Mouse (Mus musculus) G1E (cell line): ENCODE data around the gene Acot4. TPM values are rescaled to one million over a fixed set of nuclear protein-coding genes. Genes with fewer than 3 reads are reported as not detected.
"Not testable (repeated sequence)": the region's sequence is repeated elsewhere in the genome, so short reads cannot be mapped to it uniquely, and the experiment has no call there.

Experiments used
- ATAC-seq: 2 replicates; pipeline ENCODE4 v1.8.0; 2016; ENCODE audit warnings: mild to moderate bottlenecking; ENCODE audit not compliant: insufficient number of reproducible peaks, poor library complexity, low FRiP score, severe bottlenecking; ENCODE audit errors: extremely low read depth
- DNase-seq: peaks from one replicate; pipeline ENCODE4 v3.0.0; 2012; ENCODE audit warnings: low spot score
- H3K27me3 ChIP-seq: 2 replicates; pipeline ENCODE4 v1.6.1; 2012; ENCODE audit warnings: mild to moderate bottlenecking, low read length, inconsistent platforms; ENCODE audit not compliant: insufficient read depth
- H3K36me3 ChIP-seq: replicated peaks from 2 replicates; pipeline ENCODE3; 2012; ENCODE audit warnings: mild to moderate bottlenecking, inconsistent platforms
- H3K4me1 ChIP-seq: 2 replicates; pipeline ENCODE4 v1.6.1; 2012; ENCODE audit warnings: low read depth, low read length, inconsistent platforms, mixed read lengths; ENCODE audit not compliant: insufficient read depth
- H3K4me3 ChIP-seq: 2 replicates; pipeline ENCODE4 v1.5.1; 2012; ENCODE audit warnings: low read depth, mild to moderate bottlenecking, inconsistent platforms, low read length, moderate library complexity, mixed read lengths
- H3K9me3 ChIP-seq: replicated peaks from 2 replicates; pipeline ENCODE4 v1.6.1; 2012; ENCODE audit warnings: inconsistent platforms
- CTCF ChIP-seq: IDR thresholded peaks from 2 replicates; pipeline ENCODE4 v1.5.1; 2012; ENCODE audit warnings: low read depth, low read length, inconsistent platforms, mixed read lengths
- GATA1 ChIP-seq: IDR thresholded peaks from 2 replicates; pipeline ENCODE4 v1.6.1; 2012; ENCODE audit warnings: borderline replicate concordance, low read length, inconsistent platforms, mixed read lengths
- GATA2 ChIP-seq: IDR thresholded peaks from 2 replicates; pipeline ENCODE4 v1.6.1; 2012; ENCODE audit warnings: low read depth, low read length, inconsistent platforms, borderline replicate concordance
- POLR2AphosphoS5 ChIP-seq: IDR thresholded peaks from 2 replicates; pipeline ENCODE4 v1.6.1; 2012; ENCODE audit warnings: low read depth, low read length, inconsistent platforms; ENCODE audit not compliant: insufficient replicate concordance
- TAL1 ChIP-seq: conservative IDR thresholded peaks from 2 replicates; pipeline ENCODE4 v1.6.1; 2012; ENCODE audit warnings: low read depth, low read length, inconsistent platforms, mixed read lengths
- polyA plus RNA-seq: library from polyadenylated mRNA; stranded (reverse); fragments of >175 nt; gene quantifications from 2 replicates; pipeline ENCODE4 v1.2.3, GENCODE M21; 2012
- total RNA-seq, 2 experiments: library from RNA; stranded (forward) in 1 of 2; stranded (reverse) in 1 of 2; fragments of 200-1000 nt in 1 of 2; fragments of >200 nt in 1 of 2; fragmentation: Nextera tagmentation in 1 of 2; gene quantifications; 2 replicates each; pipeline ENCODE4 v1.2.3; 2014 to 2017

The Acot4 gene
- total and polyA plus RNA-seq, 3 experiments, result 0.05 TPM; not detected in 2

DNA sequence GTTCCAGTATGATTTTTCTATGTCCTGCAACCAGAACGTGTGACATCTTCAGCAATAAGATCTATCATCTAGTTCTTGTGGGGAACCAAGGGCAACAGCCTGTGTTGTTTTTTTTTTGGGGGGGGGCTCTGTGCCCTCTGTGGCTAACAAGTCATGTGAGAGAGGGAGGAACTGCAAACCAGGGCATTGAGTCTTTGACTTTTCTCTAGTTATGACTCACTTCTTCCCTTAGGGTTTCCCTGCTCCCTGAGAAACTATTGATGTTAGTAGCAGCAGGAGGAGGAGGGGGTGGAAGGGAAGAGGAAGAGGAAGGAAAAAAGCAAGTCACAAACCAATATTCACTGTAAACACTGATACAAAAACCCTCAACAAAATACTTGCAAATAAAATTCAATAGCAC lies 34.3 kb upstream of the Acot4 start:
- H3K4me3 ChIP-seq, result no peak overlapping the region
- H3K36me3 ChIP-seq, result no peaks in the 10 kb centered on the region
- H3K9me3 ChIP-seq, result peaks cover 4% of the 10 kb centered on the region
- peaks cover 12% of the 10 kb centered on the region; the same call in 1 of the 2 replicates for H3K27me3 ChIP-seq
- DNase-seq (no peak), ATAC-seq (no peak)
- no peaks in the 10 kb centered on the region for H3K4me1 ChIP-seq
- no peak for TF ChIP-seq POLR2AphosphoS5
- TF ChIP-seq GATA1, result no peak
- TF ChIP-seq CTCF, result no peak
- no peak for TF ChIP-seq TAL1
- no peak for TF ChIP-seq GATA2

DNA sequence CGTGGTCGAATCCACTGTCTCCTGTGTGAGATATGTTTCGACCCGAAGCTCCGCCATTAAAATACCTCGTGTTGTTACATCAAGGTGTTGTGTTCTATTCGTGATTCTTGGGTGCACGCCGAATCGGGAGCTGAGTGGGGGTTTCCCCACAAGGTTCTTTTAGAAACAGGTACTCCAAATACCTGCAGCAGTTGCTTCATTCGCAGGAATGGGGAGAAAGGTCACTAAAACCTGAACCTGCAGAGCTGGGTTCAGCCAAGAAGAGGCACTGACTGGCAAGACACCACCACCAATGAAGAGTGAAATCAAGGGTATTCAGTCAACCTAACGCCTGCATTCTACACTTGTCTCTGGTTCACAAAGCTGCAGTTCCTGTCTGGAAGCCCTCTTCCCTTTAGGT lies 29.9 kb upstream of the Acot4 start:
- Histone ChIP-seq H3K9me3 (peaks cover 4% of the 10 kb centered on the region), H3K27me3 (peaks cover 23% of the 10 kb centered on the region), H3K36me3 (no peaks in the 10 kb centered on the region), H3K4me1 (no peaks in the 10 kb centered on the region), H3K4me3 (no peak overlapping the region)
- TF ChIP-seq POLR2AphosphoS5 (no peak), TAL1 (no peak), GATA2 (no peak), CTCF (no peak), GATA1 (no peak)
- DNase-seq, result no peak
- ATAC-seq, result no peak

DNA sequence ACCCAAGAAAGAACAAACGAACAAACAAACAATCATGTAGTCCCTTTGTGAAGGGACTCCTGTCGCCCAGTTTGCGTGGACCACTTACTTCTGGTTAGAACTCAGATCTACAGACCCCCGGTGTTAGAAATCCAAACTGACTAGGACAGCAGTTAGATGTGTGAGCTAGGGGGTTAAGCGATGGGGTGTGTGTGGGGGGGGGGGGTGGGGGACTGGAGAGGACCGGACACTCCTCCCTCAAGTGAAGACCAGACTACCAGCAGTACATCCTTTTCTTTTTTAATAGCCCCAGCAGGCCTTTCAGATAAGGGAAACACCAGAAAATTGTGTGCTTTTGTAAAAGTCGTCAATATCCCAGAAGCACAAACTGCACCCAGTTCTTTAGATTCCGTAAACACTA lies 29.4 kb upstream of the Acot4 start:
- H3K4me3 ChIP-seq, result no peak overlapping the region

DNA sequence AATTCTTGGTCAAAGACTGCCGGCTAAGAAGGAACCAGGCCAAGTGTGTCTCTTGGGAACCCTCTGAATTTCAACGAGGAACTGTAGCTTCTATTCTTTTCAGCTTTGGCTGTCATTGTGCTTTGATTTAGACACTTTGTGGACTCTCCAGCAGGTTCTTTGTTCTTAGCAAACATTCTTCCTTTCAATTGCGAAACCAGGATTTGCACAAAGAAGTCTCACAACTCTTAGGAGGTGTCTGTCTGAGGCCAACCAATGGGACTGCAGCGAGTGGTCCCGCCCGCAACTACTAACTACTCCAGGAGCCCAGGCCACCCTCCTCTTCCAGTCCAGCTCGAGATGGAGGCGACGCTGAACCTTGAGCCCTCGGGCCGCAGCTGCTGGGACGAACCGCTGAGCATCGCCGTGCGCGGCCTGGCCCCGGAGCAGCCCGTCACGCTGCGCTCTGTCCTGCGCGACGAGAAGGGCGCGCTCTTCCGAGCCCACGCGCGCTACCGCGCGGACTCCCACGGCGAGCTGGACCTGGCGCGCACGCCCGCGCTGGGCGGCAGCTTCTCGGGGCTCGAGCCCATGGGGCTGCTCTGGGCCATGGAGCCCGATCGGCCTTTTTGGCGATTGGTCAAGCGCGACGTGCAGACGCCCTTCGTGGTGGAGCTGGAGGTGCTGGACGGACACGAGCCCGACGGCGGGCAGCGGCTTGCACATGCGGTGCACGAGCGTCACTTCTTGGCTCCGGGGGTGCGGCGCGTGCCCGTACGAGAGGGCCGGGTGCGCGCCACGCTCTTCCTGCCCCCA lies 28.8 kb upstream of the Acot4 start, which contains the start of gene Acot1:
Acot1 (plus strand) TSS at position 320 of the 795 bp plus-strand sequence.
- peaks cover 23% of the 10 kb centered on the region for H3K27me3 ChIP-seq
- H3K4me1 ChIP-seq, ATAC-seq, H3K36me3 ChIP-seq, H3K4me3 ChIP-seq, DNase-seq, H3K9me3 ChIP-seq: not testable (repeated sequence)

More for the DNA sequence above, 29.4 kb upstream of the Acot4 start:
- no peak for DNase-seq
- H3K9me3 ChIP-seq, result peaks cover 4% of the 10 kb centered on the region
- H3K27me3 ChIP-seq, result peaks cover 23% of the 10 kb centered on the region
- TF ChIP-seq GATA2, result no peak
- no peak for TF ChIP-seq POLR2AphosphoS5
- no peak for TF ChIP-seq CTCF
- no peak for TF ChIP-seq GATA1
- TF ChIP-seq TAL1, result no peak
- no peaks in the 10 kb centered on the region for H3K36me3 ChIP-seq
- H3K4me1 ChIP-seq, result no peaks in the 10 kb centered on the region
- ATAC-seq, result no peak

DNA sequence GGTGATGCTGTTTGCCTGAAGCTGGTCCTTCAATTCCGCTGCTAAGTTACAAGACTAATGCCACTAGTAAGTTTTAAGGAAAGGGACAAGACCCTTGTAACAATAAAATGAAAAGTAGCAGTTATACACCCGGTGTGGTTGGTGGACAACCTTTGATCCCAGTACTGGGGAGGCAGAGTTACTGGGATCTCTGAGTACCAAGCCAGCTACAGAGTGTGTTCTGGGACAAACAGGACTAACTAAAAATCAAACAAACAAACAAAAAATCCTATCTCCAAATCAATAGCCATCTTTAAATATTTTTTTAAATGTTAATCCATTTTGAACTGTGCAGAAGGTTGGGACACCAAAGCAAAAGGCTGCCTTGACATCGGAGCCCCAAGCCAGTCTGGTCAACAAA lies 28.0 kb upstream of the Acot4 start:
- Histone ChIP-seq H3K4me3 (no peak overlapping the region), H3K27me3 (peaks cover 29% of the 10 kb centered on the region), H3K4me1 (peaks cover 6% of the 10 kb centered on the region)

DNA sequence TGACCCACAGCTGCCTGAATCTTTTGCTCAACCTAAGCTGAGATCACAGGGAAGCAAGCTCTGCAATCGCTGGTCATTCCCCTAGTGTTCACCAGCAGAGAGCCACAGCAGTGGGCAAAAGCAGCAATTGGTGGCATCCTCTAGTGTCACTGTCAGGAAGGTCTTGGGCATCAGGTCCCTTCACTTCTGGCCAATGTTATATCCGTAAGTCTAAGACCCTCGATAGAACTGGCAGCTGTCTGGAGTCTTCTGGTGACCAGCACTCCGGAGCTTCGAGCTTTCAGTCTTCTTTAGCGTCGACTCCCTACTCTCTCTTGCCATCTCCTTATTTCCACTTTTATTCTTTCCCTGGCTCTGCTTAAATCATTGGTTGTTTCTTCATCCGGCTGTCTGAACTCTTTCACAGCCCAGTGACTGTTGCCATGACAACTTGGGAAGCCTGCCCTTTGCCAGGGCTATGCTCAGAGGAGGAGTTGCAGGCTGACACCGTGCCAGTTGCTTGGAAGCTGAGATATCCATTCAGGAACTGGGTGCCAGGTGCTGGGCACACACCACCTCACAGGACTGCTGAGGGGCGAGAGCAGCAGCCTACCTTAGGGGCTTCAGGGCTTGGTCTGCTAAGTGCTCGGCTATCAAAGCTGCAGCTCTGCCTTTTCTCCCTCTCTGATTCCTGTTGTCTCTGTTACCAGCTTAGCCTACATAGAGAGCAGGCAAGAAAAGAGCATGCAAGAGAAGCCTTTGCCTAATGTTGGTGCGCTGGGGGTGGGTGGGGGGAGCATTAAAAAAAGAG lies 26.7 kb upstream of the Acot4 start:
- no peak for DNase-seq
- Histone ChIP-seq H3K4me1 (peaks cover 10% of the 10 kb centered on the region), H3K36me3 (no peaks in the 10 kb centered on the region), H3K9me3 (peaks cover 4% of the 10 kb centered on the region), H3K4me3 (no peak overlapping the region), H3K27me3 (peaks cover 32% of the 10 kb centered on the region)
- ATAC-seq, result no peak
- no peak for TF ChIP-seq TAL1
- TF ChIP-seq POLR2AphosphoS5, result no peak
- TF ChIP-seq CTCF, result no peak
- no peak for TF ChIP-seq GATA2
- TF ChIP-seq GATA1, result no peak

More for the DNA sequence above, 28.0 kb upstream of the Acot4 start:
- Histone ChIP-seq H3K36me3 (no peaks in the 10 kb centered on the region), H3K9me3 (peaks cover 4% of the 10 kb centered on the region)
- DNase-seq (no peak), ATAC-seq (no peak)
- TF ChIP-seq TAL1 (no peak), GATA1 (no peak), POLR2AphosphoS5 (no peak), CTCF (no peak), GATA2 (no peak)
